Mouse (Mus musculus) retina, embryonic 14.5 days (tissue): ENCODE measurements around the gene Ankrd31.
"Not testable (repeated sequence)": the region's sequence is repeated elsewhere in the genome, so short reads cannot be mapped to it uniquely, and the experiment has no call there.

ENCODE experiments used
- DNase-seq: peaks from one replicate; pipeline ENCODE4 v3.0.0-alpha.2; 2015; ENCODE audit warnings: low spot score

Gene Ankrd31

GRCm38 (mm10) chr13:96859161-96859560, 111.1 kb downstream of the Ankrd31 start:
- DNase-seq, result no peak

- no peak for DNase-seq
These were observed 122.7 kb downstream of the Ankrd31 start for GRCm38 (mm10) chr13:96870742-96871141.

- no peak for DNase-seq
These were observed 126.0 kb downstream of the Ankrd31 start for GRCm38 (mm10) chr13:96874071-96874470.

GRCm38 (mm10) chr13:96878220-96879057, 130.4 kb downstream of the Ankrd31 start:
- peak; percentile 51 for DNase-seq

- DNase-seq, result no peak
These were observed 136.5 kb downstream of the Ankrd31 start for GRCm38 (mm10) chr13:96884534-96884933.

- no peak for DNase-seq
These were observed 141.9 kb downstream of the Ankrd31 start for GRCm38 (mm10) chr13:96889985-96890384.

DNA sequence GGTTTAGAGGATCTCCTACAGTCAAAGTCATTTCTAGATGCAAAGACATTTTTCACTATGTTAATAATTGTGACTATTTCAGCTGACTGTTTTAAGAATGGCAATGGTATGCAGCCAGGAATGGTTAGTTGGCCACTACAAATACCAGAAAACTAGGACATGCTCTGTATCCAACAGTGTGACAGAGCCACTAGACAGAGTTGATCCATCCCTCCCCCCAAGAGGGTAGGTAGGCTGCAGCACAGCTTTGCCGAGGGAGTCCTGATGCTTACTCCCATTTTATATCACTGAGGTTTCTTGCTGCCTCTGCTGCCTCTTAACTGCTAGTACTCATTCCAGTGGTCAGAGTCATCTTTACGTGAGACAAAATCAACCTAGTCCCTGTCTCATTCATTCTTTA, 147.1 kb downstream of the Ankrd31 start:
- no peak for DNase-seq

GRCm38 (mm10) chr13:96906717-96907116, 158.6 kb downstream of the Ankrd31 start:
- peak; percentile 66 for DNase-seq

- no peak for DNase-seq
These were observed 163.1 kb downstream of the Ankrd31 start for GRCm38 (mm10) chr13:96911202-96911601.

DNA sequence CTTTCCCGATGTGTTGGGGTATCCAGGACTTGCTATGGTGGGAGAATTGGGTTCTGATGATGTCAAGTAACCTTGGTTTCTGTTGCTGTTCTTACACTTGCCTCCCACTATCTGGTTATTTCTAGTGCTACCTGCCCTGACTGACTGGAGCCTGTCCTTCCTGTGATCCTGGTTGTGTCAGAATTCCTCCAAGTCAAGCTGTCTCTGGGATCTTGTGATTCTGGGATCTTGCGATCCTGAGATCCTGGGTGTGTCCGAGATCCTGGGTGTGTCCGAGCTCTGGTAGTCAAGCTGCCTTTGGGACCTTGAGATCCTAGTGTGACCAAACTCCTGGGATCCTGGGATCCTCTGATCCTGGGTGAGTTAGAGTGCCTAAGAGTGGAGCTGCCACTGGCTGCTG, 175.1 kb downstream of the Ankrd31 start:
- DNase-seq, result not testable (repeated sequence)

- peak; percentile 75 for DNase-seq
These were observed 176.2 kb downstream of the Ankrd31 start, which contains the start of gene Gcnt4 for GRCm38 (mm10) chr13:96923999-96924961. Gcnt4 (plus strand) TSS chr13:96924689.

DNA sequence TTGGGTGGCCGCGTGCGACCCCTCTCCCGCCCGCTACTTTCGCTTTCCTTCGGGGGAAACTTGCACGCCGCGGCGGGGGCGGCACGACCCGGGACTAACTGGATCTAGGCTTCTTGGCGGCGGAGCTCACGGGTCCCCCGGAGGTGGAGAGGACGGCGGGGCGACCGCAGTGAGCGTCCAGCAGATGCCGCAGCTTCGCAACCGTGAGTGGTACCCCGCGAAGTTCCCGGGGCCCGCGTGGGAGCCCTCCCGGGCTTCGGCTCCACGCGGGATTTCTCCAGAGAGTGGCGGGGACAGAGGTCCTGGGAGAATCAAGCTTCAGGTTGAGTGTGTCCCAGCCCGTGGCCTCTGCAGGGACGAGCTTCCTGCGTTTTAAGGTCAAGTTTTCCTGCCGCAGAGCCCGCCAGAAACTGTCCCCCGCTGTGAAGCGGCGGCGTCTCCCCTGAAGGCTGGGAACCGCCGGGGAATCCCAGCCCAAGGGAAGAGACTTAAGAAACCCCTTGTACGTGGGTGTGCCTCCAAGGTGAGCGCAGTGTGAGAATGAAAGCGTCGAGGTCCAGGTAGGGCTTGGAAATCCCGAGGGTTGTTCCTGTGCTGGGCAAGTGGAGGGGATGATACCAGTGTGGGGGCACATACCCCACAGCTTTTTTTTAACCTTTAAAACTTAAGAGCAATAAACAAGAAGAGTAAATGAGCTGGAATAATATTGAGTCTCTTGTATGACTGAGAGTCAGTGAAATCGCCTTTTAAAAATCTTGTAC, 177.1 kb downstream of the Ankrd31 start:
- DNase-seq, result peak; percentile 55

DNA sequence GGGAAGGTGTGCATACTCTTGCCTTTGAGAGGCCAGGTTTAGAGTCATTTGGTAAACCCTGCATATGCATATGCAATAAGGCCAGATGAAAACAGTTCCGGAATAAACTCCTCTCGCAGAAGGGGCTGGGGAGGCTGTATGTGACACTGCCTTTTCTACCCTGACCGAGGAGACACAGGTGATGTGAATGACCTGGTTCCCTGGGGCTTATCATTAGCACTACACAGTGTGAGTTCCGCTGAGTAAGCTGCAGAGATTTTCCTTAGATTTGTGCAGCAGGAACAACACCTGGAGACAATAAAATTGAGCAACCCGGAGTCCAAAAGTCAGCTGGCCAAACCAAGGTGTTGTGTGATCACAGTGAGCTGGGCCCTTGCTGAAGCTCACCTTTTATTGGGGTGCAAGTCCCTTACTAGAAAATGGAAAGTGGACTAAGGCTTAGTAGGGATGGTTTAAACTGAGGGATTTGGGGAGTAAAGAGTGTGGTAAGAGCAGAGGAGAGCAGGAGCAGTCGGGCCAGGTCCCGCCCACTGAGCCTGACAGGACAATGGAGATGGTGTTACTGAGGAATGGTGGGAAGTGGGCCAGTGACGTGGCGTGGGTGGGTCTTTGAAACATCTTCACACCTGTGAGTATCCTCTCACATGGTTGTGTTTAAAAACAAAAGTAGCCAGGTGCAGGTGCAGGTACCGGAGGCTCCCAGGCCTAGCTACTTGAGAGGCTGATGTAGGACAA, 178.1 kb downstream of the Ankrd31 start:
- peak; percentile 26 for DNase-seq

GRCm38 (mm10) chr13:96927781-96928180, 179.7 kb downstream of the Ankrd31 start:
- DNase-seq, result no peak

- peak; percentile 77 for DNase-seq
These were observed 180.5 kb downstream of the Ankrd31 start for GRCm38 (mm10) chr13:96928432-96929039.

DNA sequence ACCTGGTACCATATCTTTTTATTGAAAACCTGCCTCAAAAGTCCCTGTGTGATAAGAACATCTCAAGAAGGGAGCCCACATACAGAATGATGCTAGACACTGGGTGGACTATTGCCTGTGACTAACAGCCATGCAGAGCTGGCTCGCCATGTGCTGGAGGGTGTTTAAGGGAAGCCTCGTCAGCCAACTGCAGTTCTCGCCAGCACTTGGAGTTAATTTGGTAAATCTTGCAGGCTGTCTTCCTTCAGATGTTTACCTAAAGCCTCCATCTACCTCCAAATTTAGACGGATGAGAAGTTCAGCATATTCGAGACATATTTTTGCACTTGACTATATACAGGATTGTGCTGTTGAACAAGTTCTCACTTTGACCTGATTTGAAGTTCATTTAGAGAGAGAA, 184.7 kb downstream of the Ankrd31 start:
- no peak for DNase-seq

DNA sequence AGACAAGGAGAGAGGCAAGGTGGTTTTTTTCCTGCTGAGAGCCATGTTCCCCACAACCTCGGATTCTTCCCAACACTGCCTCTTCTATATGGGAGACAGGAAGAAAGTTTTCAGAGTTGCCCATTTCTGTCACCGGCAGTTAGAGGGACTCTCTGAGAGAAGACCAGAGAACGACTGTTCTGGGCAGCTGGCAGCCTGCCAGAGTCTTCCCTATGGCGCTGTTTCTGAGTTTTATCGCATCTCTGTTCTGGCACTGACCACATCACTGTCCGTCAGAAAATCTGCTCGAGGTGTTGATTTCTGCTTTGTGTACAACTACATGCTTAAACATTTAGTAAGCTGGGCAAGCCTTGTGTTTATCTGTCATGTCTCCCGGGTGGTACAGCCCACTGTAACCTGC, 185.3 kb downstream of the Ankrd31 start:
- DNase-seq, result no peak

DNA sequence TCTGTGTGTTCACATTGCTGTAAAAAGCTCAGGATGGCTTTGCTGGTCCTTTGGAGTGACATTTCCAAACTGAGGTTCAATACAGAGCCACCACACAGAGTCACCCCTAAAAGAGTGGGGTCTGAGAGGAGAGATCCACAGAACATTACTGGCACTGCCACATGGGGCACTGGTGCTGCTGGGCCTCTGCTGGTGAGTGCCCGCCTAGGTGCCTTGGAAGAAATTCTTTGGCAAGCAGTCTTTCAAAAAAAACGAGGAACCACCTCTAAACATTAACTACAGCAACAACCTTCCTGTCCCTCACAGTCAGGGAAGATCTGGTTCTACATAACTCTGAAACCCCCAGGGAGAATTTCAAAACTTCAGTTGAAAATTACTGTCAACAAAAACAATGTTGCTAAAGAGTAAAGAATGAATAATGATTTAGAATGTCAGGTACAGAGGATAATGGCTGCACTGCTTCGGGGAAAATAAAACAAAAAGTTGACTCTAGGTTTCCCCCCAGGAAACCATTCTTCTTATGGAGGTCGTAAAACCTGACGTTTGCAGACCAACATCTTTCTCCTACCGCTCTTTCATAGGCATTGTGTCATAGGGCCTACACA, 188.2 kb downstream of the Ankrd31 start:
- no peak for DNase-seq

- no peak for DNase-seq
These were observed 189.0 kb downstream of the Ankrd31 start for GRCm38 (mm10) chr13:96937059-96937558.

GRCm38 (mm10) chr13:96939680-96940079, 191.6 kb downstream of the Ankrd31 start:
- no peak for DNase-seq
